Mouse (Mus musculus) embryo, embryonic 11.5 days (tissue): ENCODE measurements around the gene Gm3727.
"Not testable (repeated sequence)": the region's sequence is repeated elsewhere in the genome, so short reads cannot be mapped to it uniquely, and the experiment has no call there.

Experiments
- DNase-seq: peaks from one replicate; pipeline ENCODE4 v3.0.0-alpha.2; 2012; ENCODE audit warnings: low read depth, low spot score

Gm3727 gene

DNA sequence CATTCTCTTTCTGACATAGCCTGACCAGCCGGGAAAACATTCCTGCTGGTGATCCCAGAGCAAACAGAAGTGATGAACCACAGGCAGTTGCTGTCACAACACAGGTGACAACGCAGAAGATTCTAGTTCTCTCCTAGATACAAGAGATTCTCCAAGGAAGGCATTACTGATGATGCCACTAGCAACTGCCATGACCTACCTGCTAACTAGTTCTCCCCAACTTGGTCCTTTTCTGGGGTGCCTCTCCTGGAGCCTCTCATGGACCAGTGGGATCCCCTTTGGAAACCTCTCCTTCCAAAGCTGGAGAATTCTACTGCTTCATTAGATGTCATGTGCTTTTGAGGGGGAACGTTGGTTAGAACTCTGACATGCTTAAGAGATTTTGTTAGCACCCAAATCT lies at the start of gene Gm3727:
Gm3727 (minus strand) TSS at position 101 of the 400 bp plus-strand sequence.
- DNase-seq = not testable (repeated sequence)

DNA sequence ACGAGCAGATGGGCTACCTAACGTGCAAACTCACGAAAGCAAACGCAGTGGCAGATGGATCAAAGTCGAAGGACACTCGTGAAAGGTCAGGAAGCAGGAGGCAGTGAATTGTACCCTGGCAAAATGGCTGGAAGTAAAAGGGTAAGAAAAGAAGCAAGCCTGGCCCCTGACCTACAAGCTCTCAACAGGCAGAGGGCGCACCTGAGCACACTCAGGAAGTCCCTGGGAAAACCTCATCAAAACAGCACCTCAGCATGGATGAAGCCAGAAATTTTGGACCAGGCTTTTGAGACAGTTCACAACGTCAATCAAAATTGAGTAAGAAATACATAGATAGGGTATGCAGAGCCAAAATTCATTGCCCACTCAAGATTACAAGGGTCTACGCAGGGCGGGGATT lies 21.0 kb downstream of the Gm3727 start:
- not testable (repeated sequence) for DNase-seq
